Mouse (Mus musculus): ENCODE data around the gene Tab1.

- TF ChIP-seq TAL1 (IDR thresholded peaks at IDR 0.05; ENCODE audit: low read length) (no peak), GATA1 (IDR thresholded peaks at IDR 0.05; ENCODE audit: low read length) (no peak)
Observed at GRCm38 (mm10) chr15:80143760-80144159, 10.8 kb downstream of the Tab1 start.
